Mouse (Mus musculus) liver, adult 2 months (tissue): ENCODE results near the gene Ckap2l.

Experiments used
- CTCF ChIP-seq: fragments of 200-500 bp; IDR thresholded peaks from 2 replicates; pipeline ENCODE4 v1.5.1; 2011; ENCODE audit warnings: low read depth, low read length, control low read depth
- POLR2A ChIP-seq: fragments of 200-500 bp; IDR thresholded peaks from 2 replicates; pipeline ENCODE4 v1.6.1; 2011; ENCODE audit warnings: low read length, control low read depth; ENCODE audit not compliant: insufficient read depth; ENCODE audit errors: extremely low read depth

GRCm38 (mm10) chr2:129246436-129246835, 50.6 kb downstream of the Ckap2l start:
- TF ChIP-seq CTCF (no peak), POLR2A (no peak)
